Mouse (Mus musculus) stomach, postnatal 0 days (tissue): Measurements from ENCODE around the gene Fyb. TPM values are rescaled to one million over a fixed set of nuclear protein-coding genes. Genes with fewer than 3 reads are reported as not detected.

Experiments
- ATAC-seq: fragments of 200-750 bp; cut with Nextera tagmentation; 2 replicates; pipeline ENCODE4 v1.8.0; 2017; ENCODE audit not compliant: low FRiP score, low TSS enrichment
- DNase-seq: peaks from one replicate; pipeline ENCODE4 v3.0.0-alpha.2; 2016; ENCODE audit warnings: low spot score
- H3K27ac ChIP-seq: fragments of 300-500 bp; sonication (generic); replicated peaks from 2 replicates; pipeline ENCODE4 v1.5.1; 2014; ENCODE audit warnings: mild to moderate bottlenecking, control low read depth
- H3K27me3 ChIP-seq: fragments of 300-500 bp; sonication (generic); 2 replicates; pipeline ENCODE4 v1.6.1; 2014; ENCODE audit warnings: low read length; ENCODE audit not compliant: control insufficient read depth, insufficient read depth
- H3K36me3 ChIP-seq: fragments of 300-500 bp; sonication (generic); 2 replicates; pipeline ENCODE4 v1.6.1; 2014; ENCODE audit warnings: low read length, mixed read lengths; ENCODE audit not compliant: control insufficient read depth, insufficient read depth
- H3K4me1 ChIP-seq: fragments of 300-500 bp; sonication (generic); replicated peaks from 2 replicates; pipeline ENCODE4 v1.6.1; 2014; ENCODE audit warnings: antibody characterized with exemption; ENCODE audit not compliant: control insufficient read depth, insufficient read depth
- H3K4me2 ChIP-seq: fragments of 300-500 bp; sonication (generic); replicated peaks from 2 replicates; pipeline ENCODE4 v1.6.1; 2014; ENCODE audit warnings: low read depth, mild to moderate bottlenecking, control low read depth, moderate library complexity
- H3K4me3 ChIP-seq: fragments of 300-500 bp; sonication (generic); 2 replicates; pipeline ENCODE4 v1.5.1; 2014; ENCODE audit warnings: low read depth, low read length, control low read depth
- H3K9ac ChIP-seq: fragments of 300-500 bp; sonication (generic); 2 replicates; pipeline ENCODE4 v1.6.1; 2014; ENCODE audit warnings: mild to moderate bottlenecking, low read length, control low read depth, mixed read lengths
- H3K9me3 ChIP-seq: fragments of 300-500 bp; sonication (generic); 2 replicates; pipeline ENCODE4 v1.6.1; 2016; ENCODE audit warnings: low read length; ENCODE audit not compliant: control insufficient read depth
- CTCF ChIP-seq: IDR thresholded peaks from 2 replicates; pipeline ENCODE4 v1.5.1; 2016; ENCODE audit warnings: antibody characterized with exemption, low read depth, mild to moderate bottlenecking, moderate library complexity
- EP300 ChIP-seq: optimal IDR thresholded peaks from 2 replicates; pipeline ENCODE3; 2016; ENCODE audit warnings: antibody characterized with exemption
- WGBS: fragments of 180-500 bp; shearing (Covaris S2); extraction: QIAGEN DNeasy Blood & Tissue Kit; methylation state at CpG from one replicate; pipeline ENCODE4 v1.1.7; 2014; 5-methylcytosine and 5-hydroxymethylcytosine counted together
- polyA plus RNA-seq: library from polyadenylated mRNA; unstranded; fragments of >200 nt; fragmentation: Nextera tagmentation; extraction: Ambion mirVana; gene quantifications from 2 replicates; pipeline ENCODE4 v1.2.1, GENCODE M21; 2015

The Fyb gene
- polyA plus RNA-seq, 1 experiment from 2014 or later, result 5.5 TPM

DNA sequence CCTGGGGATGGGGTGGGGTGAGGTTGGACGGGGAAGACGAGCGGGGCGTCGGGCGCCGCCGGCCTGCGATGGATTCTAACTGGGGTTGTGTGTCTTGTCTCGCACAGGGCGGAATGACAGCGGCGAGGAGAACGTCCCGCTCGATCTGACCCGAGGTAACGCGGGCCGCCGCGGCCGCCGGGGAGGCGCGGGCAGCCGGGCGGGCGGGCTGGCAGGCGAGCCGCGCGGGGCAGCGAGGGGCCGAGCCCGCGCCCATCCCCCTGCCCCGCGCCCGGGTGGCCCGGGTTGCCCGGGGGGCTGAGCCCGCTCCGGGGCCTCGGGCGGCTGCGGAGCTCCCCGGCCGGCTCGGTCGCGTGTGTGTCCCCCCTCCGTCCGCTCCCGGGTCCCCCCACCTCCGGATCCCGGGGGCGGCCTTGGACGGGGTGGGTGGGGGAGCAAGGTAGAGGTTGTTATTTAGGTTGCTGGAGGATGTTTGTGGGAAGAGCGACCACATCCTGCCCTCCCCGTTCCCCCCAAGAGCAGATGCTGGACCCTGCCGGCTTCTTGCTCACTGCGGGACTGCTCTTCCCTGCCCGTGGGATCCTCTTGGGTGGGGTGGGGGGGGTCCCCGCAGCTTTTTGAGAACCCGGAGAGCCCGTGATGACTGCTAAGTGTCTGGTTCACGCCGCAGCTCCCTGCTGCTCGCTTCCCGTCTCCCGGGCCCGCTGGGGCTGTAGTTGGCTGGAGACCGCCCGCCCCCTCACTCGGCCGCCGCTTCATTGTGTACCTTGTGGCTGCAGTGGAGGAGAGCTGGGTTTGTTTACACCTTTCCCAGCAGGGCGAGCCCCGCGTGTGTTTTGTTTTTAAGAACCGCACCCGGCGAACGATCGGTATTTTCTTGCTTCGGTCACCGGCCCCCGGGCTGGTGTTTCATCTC, 186.1 kb downstream of the Fyb start:
- Histone ChIP-seq H3K36me3 (no peaks in the 10 kb centered on the region), H3K4me2 (peak overlapping the region; percentile 96), H3K9ac (peak overlapping the region; percentile 99), H3K4me3 (peak overlapping the region; percentile 88), H3K27ac (peak overlapping the region; percentile 97), H3K4me1 (peaks cover 3% of the 10 kb centered on the region; the same call in 1 of the 2 replicates), H3K27me3 (no peaks in the 10 kb centered on the region), H3K9me3 (no peaks in the 10 kb centered on the region)
- TF ChIP-seq EP300 (no peak), CTCF (no peak)
- peak; percentile 75 for ATAC-seq
- peak; percentile 66 for DNase-seq
- WGBS, result under 1% methylated on average over 62 of the region's 89 CpGs

GRCm38 (mm10) chr15:6709618-6710017, 187.0 kb downstream of the Fyb start:
- H3K27me3 ChIP-seq, result no peaks in the 10 kb centered on the region
- peak overlapping the region; percentile 96 for H3K4me2 ChIP-seq
- no peak for TF ChIP-seq CTCF
- no peak for TF ChIP-seq EP300
- H3K27ac ChIP-seq, result 0 out of 2 replicates have a peak overlapping the region, but pooled peaks have one; percentile 97
- ATAC-seq (no peak), DNase-seq (no peak)
- H3K4me1 ChIP-seq, result peaks cover 3% of the 10 kb centered on the region; the same call in 1 of the 2 replicates
- peak overlapping the region; percentile 88 for H3K4me3 ChIP-seq
- 0 out of 2 replicates have a peak overlapping the region, but pooled peaks have one; percentile 99 for H3K9ac ChIP-seq
- no peaks in the 10 kb centered on the region for H3K36me3 ChIP-seq
- H3K9me3 ChIP-seq, result no peaks in the 10 kb centered on the region
- 26% methylated on average over 8 of the region's 8 CpGs for WGBS

DNA sequence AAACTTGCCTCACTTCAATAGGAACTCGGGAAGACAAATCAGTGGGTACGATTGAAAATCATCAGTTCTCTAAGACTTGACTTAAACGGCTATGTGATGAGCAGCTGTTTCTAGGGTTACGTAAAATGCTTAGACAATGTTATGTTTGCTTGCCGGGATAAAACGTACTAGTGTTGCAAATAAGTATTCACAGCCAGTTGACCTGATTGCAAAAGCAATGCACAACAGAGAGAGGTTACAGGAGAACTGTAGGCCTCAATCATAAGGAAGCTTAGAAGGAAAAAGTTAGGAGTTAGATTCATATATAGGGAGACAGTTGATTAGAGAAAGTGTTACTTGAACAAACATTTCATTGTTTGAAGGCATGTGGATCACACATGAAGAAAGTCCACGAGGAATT, 187.7 kb downstream of the Fyb start:
- H3K9me3 ChIP-seq, result no peaks in the 10 kb centered on the region
- H3K27ac ChIP-seq, result no peak overlapping the region
- no peak overlapping the region for H3K4me2 ChIP-seq
- no peak overlapping the region for H3K4me3 ChIP-seq
- 57% methylated on average over 7 of the region's 7 CpGs for WGBS
- DNase-seq (no peak), ATAC-seq (no peak)
- H3K27me3 ChIP-seq, result no peaks in the 10 kb centered on the region
- TF ChIP-seq CTCF (no peak), EP300 (no peak)
- no peaks in the 10 kb centered on the region for H3K36me3 ChIP-seq
- H3K4me1 ChIP-seq, result peaks cover 3% of the 10 kb centered on the region; the same call in 1 of the 2 replicates
- H3K9ac ChIP-seq, result no peak overlapping the region

- ATAC-seq (no peak), DNase-seq (no peak)
- no peak overlapping the region for H3K4me2 ChIP-seq
- H3K9ac ChIP-seq, result no peak overlapping the region
- WGBS, result 76% methylated on average over 7 of the region's 7 CpGs
- no peaks in the 10 kb centered on the region for H3K36me3 ChIP-seq
- peaks cover 3% of the 10 kb centered on the region; the same call in 1 of the 2 replicates for H3K4me1 ChIP-seq
- no peaks in the 10 kb centered on the region for H3K27me3 ChIP-seq
- no peaks in the 10 kb centered on the region for H3K9me3 ChIP-seq
- no peak overlapping the region for H3K27ac ChIP-seq
- H3K4me3 ChIP-seq, result no peak overlapping the region
- TF ChIP-seq CTCF, result no peak
- TF ChIP-seq EP300, result no peak
Measured at GRCm38 (mm10) chr15:6711226-6711625, 188.6 kb downstream of the Fyb start.

Other genes starting within 250 kb of the Fyb start
- gene Dab2, start 223.1 kb upstream of the Fyb start, polyA plus RNA-seq, result 16.1 and 16.9 TPM in 2 replicates
- not detected in 2 replicates for gene C9, start 77.5 kb upstream of the Fyb start, polyA plus RNA-seq
- gene Rictor, start 185.5 kb downstream of the Fyb start, polyA plus RNA-seq, result 17.1 and 18.1 TPM in 2 replicates